ENCODE assay signal across 6 mouse cellular contexts in genomic region chr9:3562983-3563505, GRCm38 (mm10). TPM values are rescaled to one million over a fixed set of nuclear protein-coding genes. Genes with fewer than 3 reads are reported as not detected.
"Had no signal": no experiment of that assay in that cellular context is flagged by ENCODE, and none has a peak within 500 bp of the region (broad histone marks: within the 10 kb centered on the region; RNA-seq: fewer than 3 reads in every experiment).

No protein-coding gene starts in this region.

RNA-seq across cellular contexts. Expression of gene Gucy1a2, which starts 30.5 kb away (rescaled TPM):
- total RNA-seq: megakaryocyte progenitor cell, adult 5-6 weeks; megakaryocyte, adult 5-6 weeks; megakaryocyte-erythroid progenitor cell, adult 5-6 weeks; monocyte, adult 5-6 weeks had no signal
- polyA plus RNA-seq: macrophage, myocyte had no signal
